Mouse (Mus musculus) right cerebral cortex, postnatal 36 days (tissue): Measurements from ENCODE around the gene Acox3.

Experiments
- DNase-seq, 2 experiments: peaks; one replicate each; pipeline ENCODE4 v3.0.0; 2022; ENCODE audit warnings: low spot score in 2 of 2, mixed read lengths in 1 of 2

Acox3 gene

DNA sequence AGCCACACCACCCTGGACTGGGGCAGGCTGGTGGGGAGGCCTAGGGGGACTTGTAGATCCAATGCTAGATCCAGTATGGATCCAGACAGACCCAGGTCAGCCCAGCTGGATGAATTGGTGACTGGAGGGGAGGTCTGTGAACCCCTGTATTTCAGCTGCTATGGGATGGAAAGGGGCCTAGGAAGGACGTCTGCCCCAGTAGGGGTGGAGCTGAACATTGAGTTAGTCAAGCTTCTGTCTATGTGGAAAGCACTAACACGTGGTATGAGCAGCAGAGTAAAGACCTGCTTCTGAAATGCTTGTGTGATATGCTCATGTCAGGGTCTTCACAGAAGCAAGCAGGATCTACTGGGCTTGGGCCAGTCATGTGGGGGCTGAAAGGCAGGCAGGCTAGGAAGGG, 65.4 kb downstream of the Acox3 start:
- no peak for DNase-seq

DNA sequence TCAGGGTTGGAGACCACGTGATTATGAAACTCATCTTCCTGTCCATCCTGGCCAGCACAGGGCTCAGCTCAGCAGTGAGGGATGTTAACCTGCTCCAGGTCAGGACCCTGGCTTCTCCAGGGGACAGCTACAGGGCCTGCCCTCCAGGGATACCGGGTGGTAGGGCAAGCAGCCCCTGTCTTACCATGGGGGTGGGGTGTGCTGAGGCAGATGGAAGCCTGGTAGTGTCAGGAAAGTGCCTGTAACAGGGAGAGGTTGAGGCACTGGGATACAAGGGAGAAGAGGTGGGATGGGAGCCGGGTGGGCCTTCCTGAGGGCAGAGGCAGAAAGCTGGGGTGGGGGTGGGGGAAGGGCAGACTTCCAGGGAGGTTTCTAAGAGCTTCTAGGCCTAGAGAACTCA, 69.5 kb downstream of the Acox3 start:
- no peak for DNase-seq

DNA sequence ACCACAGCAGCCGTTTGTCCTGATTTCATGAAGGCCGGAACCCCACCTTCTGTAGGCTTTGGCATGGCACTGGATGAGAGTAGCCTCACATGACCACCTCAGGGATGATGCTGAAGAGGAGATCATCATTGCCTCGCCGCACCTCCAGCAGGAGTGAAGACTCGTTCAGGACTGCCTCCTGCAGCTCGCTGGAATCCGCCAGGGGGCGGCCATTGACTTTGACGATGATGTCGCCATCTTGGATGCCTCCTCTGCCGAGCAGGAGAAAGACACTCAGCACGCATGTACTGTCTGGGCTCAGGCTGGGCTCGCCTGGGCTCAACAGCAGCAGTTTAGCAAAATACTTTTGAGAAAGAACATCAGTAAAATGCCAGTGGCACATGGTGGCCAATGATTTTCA, 70.0 kb downstream of the Acox3 start:
- DNase-seq, result no peak

DNA sequence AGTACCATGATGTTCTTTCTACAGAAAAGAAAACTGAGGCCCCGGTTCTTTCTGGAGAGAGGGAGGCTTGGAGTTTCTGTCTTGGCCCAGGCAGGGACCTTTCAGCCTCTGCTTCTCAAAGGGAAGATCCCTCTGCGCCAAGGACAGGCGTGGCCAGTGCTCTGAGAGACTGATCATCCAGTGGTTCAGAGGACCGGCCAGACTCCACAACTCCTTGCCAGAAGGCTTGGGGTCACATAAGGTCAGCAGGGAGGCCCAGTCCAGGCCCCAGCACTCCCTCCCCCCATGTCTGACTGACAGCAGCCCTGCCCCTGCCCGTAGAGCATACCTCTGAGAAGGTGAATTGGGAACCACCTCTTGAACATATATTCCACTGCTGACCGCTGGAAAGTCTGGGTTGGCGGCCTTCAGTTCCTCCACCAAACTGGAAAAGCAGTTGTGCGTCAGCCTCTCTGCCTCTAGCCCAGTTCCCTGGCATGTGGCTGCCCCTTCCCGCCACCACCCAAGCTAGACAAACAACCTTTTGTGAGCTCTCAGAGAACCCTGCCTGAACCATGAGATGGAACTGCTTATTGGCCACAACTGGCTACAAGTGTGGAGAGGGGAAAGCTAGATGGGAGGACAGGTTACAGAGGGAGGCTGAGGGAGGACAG, 71.0 kb downstream of the Acox3 start:
- DNase-seq, result no peak

DNA sequence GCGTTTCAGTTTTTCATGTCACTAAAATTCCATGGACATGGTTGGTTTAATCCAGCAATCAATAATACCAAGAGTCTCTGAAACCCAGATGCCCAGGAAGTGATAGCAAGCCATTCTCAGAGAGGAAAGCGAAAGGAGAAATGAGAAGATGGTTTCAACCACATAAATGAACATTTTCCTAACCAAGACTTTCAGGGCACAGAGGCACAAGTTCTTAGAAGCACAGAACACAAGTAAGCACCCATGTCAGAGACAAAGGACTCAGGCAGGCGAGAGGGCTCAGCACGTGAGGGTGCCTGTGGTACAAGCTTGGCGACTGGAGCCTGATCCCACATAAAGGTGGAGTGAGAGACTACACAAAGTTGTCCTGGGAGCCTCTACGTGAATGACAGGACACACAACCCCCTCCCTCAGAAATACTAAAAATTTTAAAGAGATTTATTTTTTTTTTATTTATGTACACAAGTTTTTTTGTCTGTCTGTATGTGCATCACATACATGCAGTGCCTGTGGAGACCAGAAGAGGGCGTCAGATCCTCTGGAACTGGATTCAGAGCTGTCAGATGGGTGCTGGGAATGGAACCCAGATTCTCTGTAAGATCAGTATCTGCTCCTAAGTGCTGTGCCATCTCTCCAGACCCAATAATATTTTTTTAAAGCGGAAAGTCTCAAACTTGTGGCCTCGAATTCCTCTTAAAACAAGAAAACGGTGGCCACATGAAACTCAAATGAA, 73.1 kb downstream of the Acox3 start:
- DNase-seq, result no peak

DNA sequence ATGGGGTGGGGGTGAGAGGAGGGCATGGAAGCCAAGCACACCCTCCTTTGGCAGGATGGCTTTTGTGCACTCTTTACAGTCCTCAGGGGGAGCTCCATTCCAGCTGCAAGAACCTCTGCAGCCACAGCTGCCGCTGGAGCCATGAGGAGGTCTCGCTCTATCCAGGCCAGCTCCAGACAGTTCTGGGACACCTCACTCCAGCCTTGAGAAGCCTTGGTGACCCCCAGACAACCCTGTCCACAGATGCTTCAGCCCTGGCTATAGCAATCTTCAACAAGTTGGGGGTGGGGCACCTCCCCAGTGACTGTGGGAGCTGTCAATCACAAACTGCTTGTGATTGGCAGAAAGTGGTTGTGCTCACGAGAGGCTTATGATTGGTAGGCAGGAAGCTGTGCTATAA, 76.7 kb downstream of the Acox3 start:
- DNase-seq, result no peak

DNA sequence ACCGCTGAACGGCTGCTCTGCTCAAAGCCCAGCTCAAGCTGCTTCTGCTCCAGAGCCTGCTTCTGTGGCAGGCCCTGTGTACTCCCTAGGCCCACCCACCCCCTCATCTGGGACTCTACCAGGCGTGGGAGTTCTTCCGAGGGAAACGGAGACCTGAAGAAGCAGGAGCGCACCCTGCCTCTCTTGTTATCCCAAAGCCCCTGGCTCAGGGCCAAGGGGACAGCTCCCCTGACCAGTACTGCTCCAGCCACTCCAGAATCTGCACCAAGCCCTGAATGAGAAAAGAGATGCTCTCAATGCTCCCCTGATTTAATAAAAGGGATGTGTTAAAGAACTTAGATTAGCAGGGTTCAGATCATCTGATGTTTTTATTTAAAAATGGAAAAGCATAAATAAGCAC, 78.4 kb downstream of the Acox3 start:
- DNase-seq, result no peak

DNA sequence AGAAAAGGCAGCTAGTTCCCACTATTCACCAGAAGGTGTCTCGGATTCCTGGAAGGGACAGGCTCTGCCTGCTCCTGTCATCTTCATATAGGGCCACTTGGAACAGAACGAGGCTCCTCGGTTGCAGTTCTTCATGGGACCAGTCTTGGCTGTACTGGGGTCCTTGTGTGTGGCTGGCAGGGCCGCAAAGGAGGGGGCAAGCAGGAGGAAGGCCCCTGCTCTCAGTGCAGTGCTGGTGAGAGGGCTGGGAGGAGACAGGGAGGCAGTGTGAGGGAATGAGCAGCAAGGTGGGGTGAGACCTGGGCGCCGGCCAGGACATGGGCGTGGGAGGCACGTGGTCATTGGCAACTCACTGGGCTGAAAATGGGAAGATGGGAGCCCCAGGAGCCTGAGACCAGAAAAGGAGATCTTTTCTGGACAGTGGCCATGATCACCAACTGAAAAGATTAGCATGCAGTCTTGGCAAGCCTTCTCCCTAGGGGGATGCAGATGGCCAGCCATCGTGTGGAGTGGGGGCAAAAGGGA, 79.2 kb downstream of the Acox3 start:
- no peak for DNase-seq
